Mouse (Mus musculus): ENCODE data around the gene Cfdp1. TPM values are rescaled to one million over a fixed set of nuclear protein-coding genes. Genes with fewer than 3 reads are reported as not detected.

Gene Cfdp1
- polyA plus RNA-seq, 1 experiment, result 94.5 TPM

GRCm38 (mm10) chr8:111741556-111741955 lies 112.5 kb downstream of the Cfdp1 start:
- H3K4me1 ChIP-seq (ENCODE audit: control insufficient read depth, insufficient read depth, low read length), result peaks cover 60% of the 10 kb centered on the region
- DNase-seq, result peak in 1 of 2 experiments; percentile 37
- WGBS, result 12% methylated on average over 6 of the region's 6 CpGs
- H3K4me3 ChIP-seq (replicated peaks; ENCODE audit: insufficient read depth, low read depth, low read length), result peak overlapping the region; percentile 63
- no peak for TF ChIP-seq CTCF (IDR thresholded peaks at IDR 0.05; ENCODE audit: borderline replicate concordance, insufficient read depth, low read depth, low read length)
- no peak for TF ChIP-seq POLR2A (IDR thresholded peaks at IDR 0.05; ENCODE audit: borderline replicate concordance, insufficient read depth, low read length)
- no peaks in the 10 kb centered on the region for H3K27me3 ChIP-seq (ENCODE audit: control insufficient read depth, insufficient read depth, low read length)
- H3K27ac ChIP-seq (ENCODE audit: insufficient read depth, low read length), result peak overlapping the region; percentile 55

- 19% methylated on average over 8 of the region's 8 CpGs for WGBS
- H3K27me3 ChIP-seq (ENCODE audit: control insufficient read depth, insufficient read depth, low read length), result no peaks in the 10 kb centered on the region
These were observed 113.1 kb downstream of the Cfdp1 start for GRCm38 (mm10) chr8:111740994-111741393.

GRCm38 (mm10) chr8:111740301-111740711 lies 113.8 kb downstream of the Cfdp1 start:
- Histone ChIP-seq H3K4me1 (ENCODE audit: control insufficient read depth, insufficient read depth, low read length) (peaks cover 70% of the 10 kb centered on the region), H3K27ac (ENCODE audit: insufficient read depth, low read length) (peak overlapping the region; percentile 55), H3K27me3 (ENCODE audit: control insufficient read depth, insufficient read depth, low read length) (no peaks in the 10 kb centered on the region), H3K4me3 (replicated peaks; ENCODE audit: insufficient read depth, low read depth, low read length) (peak overlapping the region; percentile 7)
- 26% methylated on average over 7 of the region's 7 CpGs for WGBS
- DNase-seq, result peak in 1 of 2 experiments; percentile 36
- TF ChIP-seq POLR2A (IDR thresholded peaks at IDR 0.05; ENCODE audit: borderline replicate concordance, insufficient read depth, low read length) (no peak), CTCF (IDR thresholded peaks at IDR 0.05; ENCODE audit: borderline replicate concordance, insufficient read depth, low read depth, low read length) (no peak)

More at GRCm38 (mm10) chr8:111740994-111741393, 113.1 kb downstream of the Cfdp1 start:
- H3K27ac ChIP-seq (ENCODE audit: insufficient read depth, low read length), result peak overlapping the region; percentile 55
- no peak for TF ChIP-seq CTCF (IDR thresholded peaks at IDR 0.05; ENCODE audit: borderline replicate concordance, insufficient read depth, low read depth, low read length)
- no peak for TF ChIP-seq POLR2A (IDR thresholded peaks at IDR 0.05; ENCODE audit: borderline replicate concordance, insufficient read depth, low read length)
- peak overlapping the region; percentile 23 for H3K4me3 ChIP-seq (replicated peaks; ENCODE audit: insufficient read depth, low read depth, low read length)
- peak in 1 of 2 experiments; percentile 46 for DNase-seq
- H3K4me1 ChIP-seq (ENCODE audit: control insufficient read depth, insufficient read depth, low read length), result peaks cover 66% of the 10 kb centered on the region

GRCm38 (mm10) chr8:111739604-111740003 lies 114.5 kb downstream of the Cfdp1 start:
- Histone ChIP-seq H3K27me3 (ENCODE audit: control insufficient read depth, insufficient read depth, low read length) (no peaks in the 10 kb centered on the region), H3K4me1 (ENCODE audit: control insufficient read depth, insufficient read depth, low read length) (peaks cover 70% of the 10 kb centered on the region), H3K27ac (ENCODE audit: insufficient read depth, low read length) (peak overlapping the region; percentile 9; the same call in 1 of the 2 replicates), H3K4me3 (replicated peaks; ENCODE audit: insufficient read depth, low read depth, low read length) (no peak overlapping the region)
- TF ChIP-seq CTCF (IDR thresholded peaks at IDR 0.05; ENCODE audit: borderline replicate concordance, insufficient read depth, low read depth, low read length), result peak; percentile 6; the same call in 1 of the 2 replicates
- no peak for TF ChIP-seq POLR2A (IDR thresholded peaks at IDR 0.05; ENCODE audit: borderline replicate concordance, insufficient read depth, low read length)
- DNase-seq, result no peak
- 28% methylated on average over 7 of the region's 7 CpGs for WGBS

- 26% methylated on average over 6 of the region's 6 CpGs for WGBS
- TF ChIP-seq POLR2A (IDR thresholded peaks at IDR 0.05; ENCODE audit: borderline replicate concordance, insufficient read depth, low read length) (no peak), CTCF (IDR thresholded peaks at IDR 0.05; ENCODE audit: borderline replicate concordance, insufficient read depth, low read depth, low read length) (no peak)
- no peak for DNase-seq
- Histone ChIP-seq H3K27me3 (ENCODE audit: control insufficient read depth, insufficient read depth, low read length) (no peaks in the 10 kb centered on the region), H3K4me3 (replicated peaks; ENCODE audit: insufficient read depth, low read depth, low read length) (no peak overlapping the region), H3K27ac (ENCODE audit: insufficient read depth, low read length) (peak overlapping the region; percentile 9; the same call in 1 of the 2 replicates), H3K4me1 (ENCODE audit: control insufficient read depth, insufficient read depth, low read length) (peaks cover 70% of the 10 kb centered on the region)
These were observed 115.2 kb downstream of the Cfdp1 start for GRCm38 (mm10) chr8:111738867-111739266.

GRCm38 (mm10) chr8:111736321-111736720 lies 117.8 kb downstream of the Cfdp1 start:
- 5% methylated on average over 7 of the region's 7 CpGs for WGBS
- Histone ChIP-seq H3K4me1 (ENCODE audit: control insufficient read depth, insufficient read depth, low read length) (peaks cover 76% of the 10 kb centered on the region), H3K27ac (ENCODE audit: insufficient read depth, low read length) (peak overlapping the region; percentile 44), H3K4me3 (replicated peaks; ENCODE audit: insufficient read depth, low read depth, low read length) (no peak overlapping the region), H3K27me3 (ENCODE audit: control insufficient read depth, insufficient read depth, low read length) (no peaks in the 10 kb centered on the region)
- TF ChIP-seq CTCF (IDR thresholded peaks at IDR 0.05; ENCODE audit: borderline replicate concordance, insufficient read depth, low read depth, low read length), result no peak
- no peak for TF ChIP-seq POLR2A (IDR thresholded peaks at IDR 0.05; ENCODE audit: borderline replicate concordance, insufficient read depth, low read length)
- peak; percentile 70 to 76 for DNase-seq

GRCm38 (mm10) chr8:111735791-111736190 lies 118.3 kb downstream of the Cfdp1 start:
- Histone ChIP-seq H3K4me1 (ENCODE audit: control insufficient read depth, insufficient read depth, low read length) (peaks cover 74% of the 10 kb centered on the region), H3K27me3 (ENCODE audit: control insufficient read depth, insufficient read depth, low read length) (no peaks in the 10 kb centered on the region), H3K4me3 (replicated peaks; ENCODE audit: insufficient read depth, low read depth, low read length) (no peak overlapping the region), H3K27ac (ENCODE audit: insufficient read depth, low read length) (peak overlapping the region; percentile 44)
- DNase-seq, result no peak
- TF ChIP-seq CTCF (IDR thresholded peaks at IDR 0.05; ENCODE audit: borderline replicate concordance, insufficient read depth, low read depth, low read length), result no peak
- no peak for TF ChIP-seq POLR2A (IDR thresholded peaks at IDR 0.05; ENCODE audit: borderline replicate concordance, insufficient read depth, low read length)
- WGBS, result 67% methylated on average over 4 of the region's 4 CpGs

GRCm38 (mm10) chr8:111735335-111735761 lies 118.7 kb downstream of the Cfdp1 start:
- Histone ChIP-seq H3K27ac (ENCODE audit: insufficient read depth, low read length) (peak overlapping the region; percentile 44; the same call in 1 of the 2 replicates), H3K4me1 (ENCODE audit: control insufficient read depth, insufficient read depth, low read length) (peaks cover 74% of the 10 kb centered on the region), H3K4me3 (replicated peaks; ENCODE audit: insufficient read depth, low read depth, low read length) (no peak overlapping the region), H3K27me3 (ENCODE audit: control insufficient read depth, insufficient read depth, low read length) (no peaks in the 10 kb centered on the region)
- peak; percentile 21 to 32 for DNase-seq
- TF ChIP-seq CTCF (IDR thresholded peaks at IDR 0.05; ENCODE audit: borderline replicate concordance, insufficient read depth, low read depth, low read length) (peak; percentile 9; the same call in 1 of the 2 replicates), POLR2A (IDR thresholded peaks at IDR 0.05; ENCODE audit: borderline replicate concordance, insufficient read depth, low read length) (no peak)
- 30% methylated on average over 8 of the region's 8 CpGs for WGBS
